Mouse (Mus musculus) layer of hippocampus, adult 9-11 months (tissue): ENCODE results near the gene Zc3hav1l.

Experiments used
- DNase-seq: peaks from one replicate; pipeline ENCODE4 v3.0.0; 2022

The Zc3hav1l gene

DNA sequence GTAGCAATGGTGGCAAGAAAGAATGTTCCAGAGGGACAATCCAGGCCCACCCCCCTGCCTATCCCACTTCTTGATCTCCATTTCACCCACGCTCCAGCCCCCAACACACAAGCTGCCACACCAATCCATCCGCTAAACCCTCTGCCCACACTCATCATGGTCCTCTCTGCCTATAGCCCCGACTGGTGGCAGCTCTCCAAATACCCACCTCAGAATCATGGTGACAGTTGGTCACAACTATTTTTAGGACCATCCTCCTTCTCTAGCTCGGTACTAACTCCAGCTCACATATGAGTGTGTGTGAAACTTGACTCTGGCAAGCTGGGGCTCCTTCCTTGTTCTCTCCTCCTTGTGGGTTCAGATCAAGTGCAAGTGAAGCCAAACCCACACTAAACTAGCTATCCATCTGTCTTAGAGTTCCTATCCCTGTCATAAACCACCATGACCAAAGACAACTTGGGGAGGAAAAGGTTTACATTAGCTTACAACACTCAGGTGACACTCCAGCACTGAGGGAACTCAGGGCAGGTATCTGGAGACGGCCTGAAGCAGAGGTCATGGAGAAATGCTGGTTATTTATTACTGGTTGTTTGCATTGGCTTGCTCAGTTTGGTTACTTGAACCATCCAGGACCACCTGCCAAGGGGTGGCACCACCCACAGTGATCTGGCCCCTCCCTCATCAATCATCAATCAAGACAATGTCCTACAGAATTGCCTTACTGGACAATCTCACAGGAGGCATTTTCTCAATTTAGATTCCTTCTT lies 35.5 kb downstream of the Zc3hav1l start:
- peak; percentile 70 for DNase-seq

DNA sequence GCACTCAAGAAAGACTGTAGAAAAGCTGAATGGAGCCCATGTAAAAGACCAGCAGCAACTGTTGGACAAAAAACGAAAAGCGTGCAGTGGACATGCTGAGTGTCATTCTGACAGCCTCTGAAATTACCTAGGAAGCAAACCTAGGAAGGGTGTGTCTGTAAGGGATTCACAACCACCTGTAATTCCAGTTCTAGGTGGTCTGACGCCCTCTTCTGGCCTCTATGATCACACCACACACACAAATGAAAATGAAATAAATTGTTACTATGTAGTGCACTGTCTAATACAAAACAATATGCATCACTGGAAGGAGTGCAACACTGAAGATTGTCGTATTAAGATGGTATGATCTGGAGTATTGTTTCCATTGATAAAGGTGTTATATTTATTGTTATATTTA lies 37.2 kb downstream of the Zc3hav1l start:
- no peak for DNase-seq

GRCm38 (mm10) chr6:38257506-38257905 lies 41.6 kb downstream of the Zc3hav1l start:
- no peak for DNase-seq

DNA sequence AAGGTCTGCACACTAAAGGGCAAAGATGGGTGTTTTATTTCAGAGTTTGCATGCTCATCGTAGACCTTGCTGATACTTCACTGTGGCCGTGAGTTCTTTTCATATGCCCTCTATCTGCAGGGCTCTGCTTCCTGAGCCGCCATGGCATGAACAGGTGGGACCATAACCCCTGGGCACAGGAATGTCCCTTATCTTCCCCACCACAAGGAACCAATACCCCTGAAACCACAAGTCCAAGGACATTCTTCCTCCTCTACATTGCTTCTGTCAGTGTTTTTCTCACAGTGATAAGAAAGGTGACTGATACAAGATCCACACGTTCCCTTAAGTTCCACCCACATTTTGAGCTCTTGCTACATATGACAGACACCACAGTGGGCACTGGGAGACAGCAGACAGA lies 42.3 kb downstream of the Zc3hav1l start:
- no peak for DNase-seq

GRCm38 (mm10) chr6:38255794-38256193 lies 43.3 kb downstream of the Zc3hav1l start:
- DNase-seq = no peak

GRCm38 (mm10) chr6:38253736-38254641 lies 45.1 kb downstream of the Zc3hav1l start, which contains the start of gene D630045J12Rik:
Gene D630045J12Rik (minus strand): TSS chr6:38254009.
- peak; percentile 50 for DNase-seq

- no peak for DNase-seq
These were observed 46.0 kb downstream of the Zc3hav1l start for GRCm38 (mm10) chr6:38252766-38253735.

DNA sequence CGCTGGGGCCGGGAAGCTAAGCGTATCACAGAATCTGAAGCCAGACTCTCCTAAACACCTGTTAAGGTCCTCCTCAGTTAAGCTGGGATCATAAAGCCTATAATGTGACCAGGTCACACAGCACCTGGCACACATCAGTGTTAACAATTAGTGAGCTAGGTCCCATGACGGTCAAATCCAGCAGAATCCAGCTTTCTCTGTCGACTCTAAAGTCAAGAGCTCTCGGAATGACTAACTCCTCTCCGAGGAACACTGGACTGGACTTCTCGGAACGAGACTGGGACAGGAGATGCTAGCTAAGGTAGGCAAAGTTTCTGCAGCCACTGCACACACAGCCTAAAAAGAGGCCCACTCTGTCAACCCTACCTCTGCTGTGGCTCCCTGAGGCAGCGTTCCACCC lies 46.9 kb downstream of the Zc3hav1l start:
- no peak for DNase-seq

DNA sequence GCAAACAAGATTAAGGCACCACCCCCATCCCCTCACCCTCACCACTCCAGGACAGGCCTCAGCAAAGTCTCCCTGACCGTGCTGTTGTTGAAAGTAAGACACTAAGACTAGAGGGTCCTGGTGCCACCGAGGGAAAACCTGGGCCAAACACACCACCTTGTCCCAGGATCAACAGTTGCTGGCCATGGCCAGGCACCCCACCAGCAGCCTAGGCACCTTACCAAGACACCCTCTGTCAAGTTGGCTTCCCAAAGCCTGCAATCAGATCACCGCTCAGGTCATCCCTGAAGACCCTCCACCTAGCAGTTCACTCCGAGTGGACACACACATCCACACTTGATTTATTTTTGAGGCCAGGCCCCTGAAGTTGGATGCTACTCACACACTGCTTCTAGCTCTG lies 47.6 kb downstream of the Zc3hav1l start:
- DNase-seq = no peak

DNA sequence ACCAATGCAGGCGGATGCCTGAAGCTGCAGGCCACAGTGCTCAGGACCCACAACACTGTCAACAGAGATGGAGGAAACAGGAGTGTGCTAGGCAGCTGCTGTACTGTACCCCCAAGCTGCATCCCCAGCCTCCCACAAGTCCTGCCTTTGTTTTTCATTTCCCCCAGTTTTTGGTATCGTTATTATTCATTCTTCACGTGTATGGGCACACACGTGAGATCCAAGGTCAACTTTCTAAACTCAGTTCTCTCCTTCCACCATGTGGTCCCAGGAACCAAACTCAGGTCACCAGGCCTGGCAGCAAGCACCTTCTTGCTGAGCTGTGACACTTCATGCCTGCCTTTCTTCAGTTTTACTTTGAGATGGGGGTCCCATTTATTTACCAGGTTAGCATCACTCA lies 51.7 kb downstream of the Zc3hav1l start:
- DNase-seq = no peak

GRCm38 (mm10) chr6:38244806-38245205 lies 54.3 kb downstream of the Zc3hav1l start:
- no peak for DNase-seq

DNA sequence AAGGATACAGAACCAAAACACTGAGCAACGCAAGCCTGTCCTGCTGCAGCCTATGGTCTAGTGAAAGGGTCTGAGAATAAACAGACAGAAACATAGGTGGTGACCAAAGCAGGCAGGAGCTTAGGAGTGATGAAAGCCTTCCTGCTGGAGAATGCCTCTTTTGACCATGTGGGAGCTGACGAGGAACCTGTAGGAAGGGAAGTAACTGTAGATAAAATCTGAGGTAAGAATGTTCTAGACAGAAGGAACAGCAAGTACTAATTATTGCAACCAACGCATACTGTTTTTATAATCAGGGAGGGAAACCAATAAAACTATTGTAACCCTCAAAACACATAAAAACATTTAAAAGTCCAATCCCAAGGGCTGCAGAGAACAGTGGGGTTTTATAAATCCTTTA lies 54.9 kb downstream of the Zc3hav1l start:
- DNase-seq = no peak

GRCm38 (mm10) chr6:38242833-38243232 lies 56.2 kb downstream of the Zc3hav1l start:
- DNase-seq = no peak

GRCm38 (mm10) chr6:38242295-38242830 lies 56.7 kb downstream of the Zc3hav1l start:
- DNase-seq = no peak

GRCm38 (mm10) chr6:38241508-38241907 lies 57.6 kb downstream of the Zc3hav1l start:
- no peak for DNase-seq

DNA sequence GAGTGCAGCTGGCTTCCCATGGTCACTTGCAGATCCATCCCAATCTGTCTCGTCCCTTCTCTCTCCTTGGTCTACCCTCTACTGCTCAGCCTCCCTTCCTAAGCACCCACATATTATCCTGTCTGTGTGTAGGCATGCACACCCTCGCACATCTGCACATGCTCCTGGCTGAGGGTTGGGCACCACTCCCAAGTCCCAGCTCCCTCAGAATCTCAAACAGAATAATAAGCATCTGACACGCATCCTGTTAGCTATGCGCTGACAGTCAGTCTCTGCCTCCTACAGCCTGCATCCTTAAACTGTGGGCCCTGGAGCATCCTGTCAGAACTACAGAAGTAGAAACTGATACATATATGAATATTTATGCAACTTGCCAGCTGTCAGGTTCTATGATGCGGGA lies 58.4 kb downstream of the Zc3hav1l start:
- DNase-seq = peak; percentile 83

DNA sequence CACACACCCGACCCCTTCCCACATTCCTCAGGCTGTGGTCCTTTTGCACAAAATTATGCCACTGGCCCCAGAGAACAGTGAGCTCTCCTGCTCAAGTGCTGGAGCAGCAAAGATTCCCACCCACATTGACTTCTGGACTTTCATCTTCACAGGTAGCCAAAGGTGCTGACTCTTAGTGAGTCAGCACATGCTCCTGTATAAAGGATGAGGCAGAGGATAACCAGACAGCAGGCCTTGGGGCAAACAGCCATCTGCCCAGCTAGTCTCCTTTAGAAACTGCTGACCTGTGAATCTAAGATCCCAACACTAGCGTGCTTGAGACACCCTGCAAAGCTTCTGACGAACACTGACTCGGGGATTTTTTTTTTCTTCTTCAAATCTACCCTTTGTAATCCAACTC lies 60.7 kb downstream of the Zc3hav1l start:
- DNase-seq = no peak
